Mouse (Mus musculus) cerebellum, adult 9-10 months (tissue): Measurements from ENCODE around the gene Lrrc49.

Experiments used
- DNase-seq: peaks from one replicate; pipeline ENCODE4 v3.0.0; 2022

Lrrc49 gene

GRCm38 (mm10) chr9:60672568-60672967, 15.4 kb downstream of the Lrrc49 start:
- no peak for DNase-seq

GRCm38 (mm10) chr9:60668886-60669285, 19.1 kb downstream of the Lrrc49 start:
- peak; percentile 77 for DNase-seq

GRCm38 (mm10) chr9:60665535-60665934, 22.4 kb downstream of the Lrrc49 start:
- DNase-seq = no peak

- no peak for DNase-seq
Measured at GRCm38 (mm10) chr9:60664866-60665265, 23.1 kb downstream of the Lrrc49 start.

GRCm38 (mm10) chr9:60664385-60664784, 23.6 kb downstream of the Lrrc49 start:
- DNase-seq = peak; percentile 93

- peak; percentile 60 for DNase-seq
Measured at GRCm38 (mm10) chr9:60662936-60663335, 25.0 kb downstream of the Lrrc49 start.

- no peak for DNase-seq
Measured at GRCm38 (mm10) chr9:60653582-60653981, 34.4 kb downstream of the Lrrc49 start.

GRCm38 (mm10) chr9:60653137-60653536, 34.8 kb downstream of the Lrrc49 start:
- no peak for DNase-seq

GRCm38 (mm10) chr9:60650277-60650676, 37.7 kb downstream of the Lrrc49 start:
- DNase-seq = no peak

GRCm38 (mm10) chr9:60648981-60649975, 38.7 kb downstream of the Lrrc49 start:
- DNase-seq = peak; percentile 85

- no peak for DNase-seq
Measured at GRCm38 (mm10) chr9:60633601-60634000, 54.4 kb downstream of the Lrrc49 start.

- DNase-seq = peak; percentile 81
Measured at GRCm38 (mm10) chr9:60626311-60626791, 61.6 kb downstream of the Lrrc49 start.

- peak; percentile 93 for DNase-seq
Measured at GRCm38 (mm10) chr9:60625895-60626294, 62.1 kb downstream of the Lrrc49 start.

GRCm38 (mm10) chr9:60616946-60617345, 71.0 kb downstream of the Lrrc49 start:
- no peak for DNase-seq

GRCm38 (mm10) chr9:60616359-60616758, 71.6 kb downstream of the Lrrc49 start:
- DNase-seq = no peak

- DNase-seq = no peak
Measured at GRCm38 (mm10) chr9:60612260-60612659, 75.7 kb downstream of the Lrrc49 start.

GRCm38 (mm10) chr9:60610194-60610593, 77.8 kb downstream of the Lrrc49 start:
- no peak for DNase-seq

GRCm38 (mm10) chr9:60608857-60609256, 79.1 kb downstream of the Lrrc49 start:
- no peak for DNase-seq

- peak; percentile 59 for DNase-seq
Measured at GRCm38 (mm10) chr9:60608086-60608485, 79.9 kb downstream of the Lrrc49 start.

- DNase-seq = peak; percentile 64
Measured at GRCm38 (mm10) chr9:60604971-60605370, 83.0 kb downstream of the Lrrc49 start.

GRCm38 (mm10) chr9:60601936-60602335, 86.0 kb downstream of the Lrrc49 start:
- DNase-seq = no peak

- no peak for DNase-seq
Measured at GRCm38 (mm10) chr9:60600273-60600672, 87.7 kb downstream of the Lrrc49 start.

GRCm38 (mm10) chr9:60599489-60599888, 88.5 kb downstream of the Lrrc49 start:
- DNase-seq = peak; percentile 57

- no peak for DNase-seq
Measured at GRCm38 (mm10) chr9:60595406-60595805, 92.6 kb downstream of the Lrrc49 start.
